Mouse (Mus musculus) C2C12 (cell line): ENCODE data around the gene S1pr3. TPM values are rescaled to one million over a fixed set of nuclear protein-coding genes. Genes with fewer than 3 reads are reported as not detected.

Experiments
- H3K27me3 ChIP-seq: one replicate; pipeline ENCODE4 v1.6.1; 2011; ENCODE audit not compliant: control insufficient read depth, insufficient read depth, insufficient read length
- H3K36me3 ChIP-seq: one replicate; pipeline ENCODE4 v1.6.1; 2011; ENCODE audit not compliant: control insufficient read depth, insufficient read depth
- H3K4me3 ChIP-seq: one replicate; pipeline ENCODE4 v1.5.1; 2011; ENCODE audit warnings: mild to moderate bottlenecking, control low read depth; ENCODE audit not compliant: poor library complexity, insufficient read depth, severe bottlenecking
- H3K79me2 ChIP-seq: one replicate; pipeline ENCODE4 v1.6.1; 2011; ENCODE audit not compliant: control insufficient read depth, insufficient read depth
- H3K79me3 ChIP-seq: one replicate; pipeline ENCODE4 v1.6.1; 2011; ENCODE audit warnings: low read depth, control low read depth
- H3ac ChIP-seq: one replicate; pipeline ENCODE3; 2011; ENCODE audit warnings: low read depth; ENCODE audit not compliant: control insufficient read depth, insufficient read length
- CEBPB ChIP-seq: IDR thresholded peaks from one replicate; pipeline ENCODE4 v1.6.1; 2011; ENCODE audit warnings: low read depth, mild to moderate bottlenecking, control low read depth, moderate library complexity
- CTCF ChIP-seq: IDR thresholded peaks from one replicate; pipeline ENCODE4 v1.5.1; 2011; ENCODE audit not compliant: control insufficient read depth, insufficient read depth, insufficient read length
- FOSL1 ChIP-seq: IDR thresholded peaks from one replicate; pipeline ENCODE4 v1.8.0; 2011; ENCODE audit warnings: mild to moderate bottlenecking, low read length; ENCODE audit not compliant: poor library complexity, insufficient read depth, severe bottlenecking
- MAX ChIP-seq: IDR thresholded peaks from one replicate; pipeline ENCODE4 v1.6.1; 2011; ENCODE audit warnings: mild to moderate bottlenecking, control low read depth
- MYOD1 ChIP-seq: IDR thresholded peaks from one replicate; pipeline ENCODE4 v1.6.1; 2011; ENCODE audit warnings: low read depth; ENCODE audit not compliant: control insufficient read depth, insufficient read length
- MYOG ChIP-seq: IDR thresholded peaks from one replicate; pipeline ENCODE4 v1.6.1; 2011; ENCODE audit not compliant: control insufficient read depth, insufficient read length; ENCODE audit errors: extremely low read depth
- USF1 ChIP-seq: IDR thresholded peaks from one replicate; pipeline ENCODE4 v1.6.1; 2011; ENCODE audit warnings: low read depth, mild to moderate bottlenecking, control low read depth, moderate library complexity
- polyA plus RNA-seq: library from polyadenylated mRNA; unstranded; fragments of >200 nt; fragmentation: generic; extraction: Trizol; gene quantifications from one replicate; pipeline ENCODE4 v1.2.1, GENCODE M21; 2012; ENCODE audit warnings: missing spikeins

S1pr3 gene
- polyA plus RNA-seq, 1 experiment = 15.0 TPM

DNA sequence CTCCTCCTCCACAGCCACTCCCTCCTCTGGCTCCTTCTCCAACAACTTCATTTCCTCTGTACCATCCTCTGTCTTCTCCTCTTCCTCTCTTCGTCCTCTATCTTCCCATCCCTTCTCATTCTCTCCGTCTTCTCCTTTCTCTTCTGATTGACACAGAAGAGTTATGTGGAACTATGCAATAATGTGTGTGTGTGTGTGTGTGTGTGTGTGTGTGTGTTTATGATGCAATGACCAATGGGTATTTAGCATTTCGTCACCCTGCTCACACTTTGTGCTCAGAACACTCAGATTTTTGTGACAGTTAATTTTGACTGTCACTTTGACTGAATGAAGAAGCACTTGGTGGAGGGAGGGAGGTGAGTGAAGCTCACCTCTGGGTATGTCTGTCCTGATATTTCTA lies 39.1 kb upstream of the S1pr3 start:
- Histone ChIP-seq H3K4me3 (no peak overlapping the region), H3K36me3 (no peaks in the 10 kb centered on the region), H3K79me3 (no peaks in the 10 kb centered on the region), H3K79me2 (no peaks in the 10 kb centered on the region), H3ac (no peak overlapping the region), H3K27me3 (no peaks in the 10 kb centered on the region)
- TF ChIP-seq MYOD1 (no peak), USF1 (no peak), CEBPB (no peak), FOSL1 (no peak), MYOG (no peak), MAX (no peak), CTCF (no peak)

GRCm38 (mm10) chr13:51373086-51373485 lies 35.4 kb upstream of the S1pr3 start:
- no peaks in the 10 kb centered on the region for H3K79me2 ChIP-seq
- no peak overlapping the region for H3ac ChIP-seq
- no peaks in the 10 kb centered on the region for H3K79me3 ChIP-seq
- TF ChIP-seq MAX (no peak), CTCF (no peak), USF1 (no peak)
- no peak overlapping the region for H3K4me3 ChIP-seq
- no peaks in the 10 kb centered on the region for H3K36me3 ChIP-seq
- H3K27me3 ChIP-seq = no peaks in the 10 kb centered on the region

GRCm38 (mm10) chr13:51374026-51374807 lies 34.2 kb upstream of the S1pr3 start:
- Histone ChIP-seq H3ac (no peak overlapping the region), H3K79me2 (no peaks in the 10 kb centered on the region), H3K4me3 (no peak overlapping the region), H3K36me3 (no peaks in the 10 kb centered on the region), H3K79me3 (no peaks in the 10 kb centered on the region), H3K27me3 (no peaks in the 10 kb centered on the region)
- TF ChIP-seq MYOD1 (no peak), CEBPB (no peak), USF1 (no peak), MAX (no peak), FOSL1 (no peak)

DNA sequence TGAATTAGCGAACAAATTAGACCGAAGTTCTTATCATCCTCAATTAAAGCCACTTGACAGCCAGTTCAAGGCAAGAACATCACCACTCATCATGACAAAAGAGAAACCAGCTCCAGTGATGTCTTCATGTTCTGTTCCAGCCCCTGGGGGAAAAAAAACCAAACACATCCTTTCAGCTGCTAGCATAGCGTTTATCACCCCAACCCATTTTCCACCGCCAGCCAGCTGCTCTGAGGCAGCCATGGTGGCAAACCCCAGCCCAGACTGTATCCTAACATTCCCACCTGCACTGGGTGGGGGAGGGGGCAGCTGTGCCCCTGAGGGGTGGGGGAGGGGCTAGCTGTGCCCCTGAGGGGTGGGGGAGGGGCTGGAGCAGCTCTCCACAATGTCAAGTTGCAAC lies 30.3 kb upstream of the S1pr3 start:
- Histone ChIP-seq H3K4me3 (no peak overlapping the region), H3K36me3 (no peaks in the 10 kb centered on the region), H3K27me3 (no peaks in the 10 kb centered on the region), H3K79me2 (no peaks in the 10 kb centered on the region), H3K79me3 (no peaks in the 10 kb centered on the region), H3ac (no peak overlapping the region)
- TF ChIP-seq MYOD1 (no peak), MYOG (no peak), FOSL1 (no peak), CTCF (no peak), MAX (no peak), USF1 (no peak), CEBPB (no peak)

DNA sequence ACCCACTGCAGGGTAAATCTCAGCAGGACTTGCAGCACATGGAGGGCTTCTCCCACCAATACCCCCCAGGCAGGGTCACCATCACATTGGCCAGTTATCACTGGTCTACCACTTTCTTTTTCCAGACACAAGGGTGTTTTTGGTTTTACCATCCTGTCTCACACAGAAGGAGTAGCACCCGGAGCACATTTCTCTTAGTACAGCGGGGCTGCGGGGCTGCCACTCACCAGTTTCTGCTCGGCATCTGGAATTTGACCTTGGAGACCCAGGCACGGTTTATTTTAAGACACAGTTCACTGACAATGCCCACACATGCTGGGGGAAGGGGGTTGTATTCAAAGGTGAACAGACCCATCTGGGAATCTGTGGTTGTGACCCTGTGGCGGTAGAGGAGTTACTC lies 28.8 kb upstream of the S1pr3 start:
- no peaks in the 10 kb centered on the region for H3K36me3 ChIP-seq
- no peaks in the 10 kb centered on the region for H3K79me2 ChIP-seq
- no peak overlapping the region for H3K4me3 ChIP-seq
- H3K79me3 ChIP-seq = no peaks in the 10 kb centered on the region
- H3ac ChIP-seq = no peak overlapping the region
- TF ChIP-seq MAX (no peak), USF1 (no peak), CEBPB (no peak), MYOD1 (no peak), FOSL1 (no peak), MYOG (no peak), CTCF (no peak)
- no peaks in the 10 kb centered on the region for H3K27me3 ChIP-seq

GRCm38 (mm10) chr13:51381498-51381897 lies 26.9 kb upstream of the S1pr3 start:
- Histone ChIP-seq H3K79me3 (no peaks in the 10 kb centered on the region), H3K4me3 (no peak overlapping the region), H3K27me3 (no peaks in the 10 kb centered on the region), H3K36me3 (no peaks in the 10 kb centered on the region), H3K79me2 (no peaks in the 10 kb centered on the region), H3ac (no peak overlapping the region)
- TF ChIP-seq MYOD1 (no peak), FOSL1 (no peak), MAX (no peak), CTCF (no peak), MYOG (no peak)
